Mouse (Mus musculus) G1E-ER4 (cell line): Measurements from ENCODE around the gene Wdr17. TPM values are rescaled to one million over a fixed set of nuclear protein-coding genes. Genes with fewer than 3 reads are reported as not detected.

ENCODE experiments used
- GATA1 ChIP-seq: IDR thresholded peaks from one replicate; pipeline ENCODE4 v1.8.0; 2012; ENCODE audit warnings: low read length, inconsistent platforms
- polyA plus RNA-seq: library from polyadenylated mRNA; stranded (reverse); fragments of >175 nt; gene quantifications from 2 replicates; pipeline ENCODE4 v1.2.3, GENCODE M21; 2012

Gene Wdr17
- polyA plus RNA-seq, 1 experiment: not detected

GRCm38 (mm10) chr8:54581436-54581835, 305.5 kb downstream of the Wdr17 start:
- TF ChIP-seq GATA1: no peak

Other genes with a start within 250 kb of the Wdr17 start
- gene Gpm6a, start 67.7 kb upstream of the Wdr17 start, polyA plus RNA-seq: not detected in 2 replicates